Mouse (Mus musculus): ENCODE measurements around the gene Ntf3.

Ntf3 gene

DNA sequence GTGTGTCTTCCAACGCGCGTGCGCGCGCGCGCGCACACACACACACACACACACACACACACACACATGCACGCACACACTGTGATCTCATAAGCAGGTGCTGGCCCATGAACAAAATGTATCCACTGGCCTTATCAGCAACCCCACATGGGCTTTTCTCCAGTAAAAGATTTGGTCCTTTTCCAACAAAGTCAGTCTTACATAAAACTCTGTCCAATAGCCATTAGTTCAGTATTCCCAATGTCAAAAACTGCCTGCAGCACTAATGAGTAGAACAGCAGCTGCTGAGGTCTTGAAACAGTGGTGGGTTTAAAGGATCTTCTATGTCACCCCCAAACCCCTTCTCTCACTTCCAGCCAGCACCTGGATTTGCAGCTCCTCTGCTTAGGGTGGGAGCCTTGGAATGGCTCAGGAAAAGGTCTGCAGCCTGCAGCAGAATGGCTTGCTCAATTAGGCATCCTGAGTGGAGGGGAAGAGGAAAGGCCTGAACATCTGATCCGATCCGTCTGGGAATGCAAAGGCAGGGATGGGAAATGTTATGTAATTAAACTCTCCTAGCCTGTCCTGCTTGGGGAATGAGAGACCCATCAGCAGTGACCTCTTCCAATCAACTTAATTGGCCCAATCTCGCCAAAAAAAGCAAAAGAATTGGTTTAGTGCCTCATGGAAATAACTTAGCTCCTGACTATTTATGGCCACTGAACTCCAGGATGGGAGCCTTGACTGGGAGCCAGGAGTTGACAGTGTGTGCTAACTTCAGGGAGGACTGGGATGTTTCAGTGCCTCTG is 7.2 kb downstream of the Ntf3 start:
- peak; percentile 44 for DNase-seq (ENCODE audit: low read depth, low spot score)

DNA sequence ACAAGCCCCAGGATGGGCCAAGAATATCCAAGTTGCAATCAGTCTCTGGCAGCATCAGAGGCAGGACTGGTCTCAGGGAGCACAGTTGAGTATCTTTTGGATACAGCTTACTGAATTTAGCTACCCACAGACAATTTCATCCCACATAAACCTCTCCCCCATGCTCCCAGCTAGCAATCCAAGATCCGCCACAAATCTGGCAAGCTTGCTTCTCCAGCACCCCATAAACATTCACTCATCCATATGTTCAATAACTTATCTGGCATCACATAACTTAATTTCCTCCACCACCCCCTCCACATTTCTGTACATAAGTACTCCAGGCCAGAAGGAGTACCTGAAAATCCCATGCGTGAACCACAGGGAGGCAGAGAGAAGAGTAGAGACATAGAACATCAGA is 10.8 kb downstream of the Ntf3 start:
- DNase-seq (ENCODE audit: low read depth, low spot score), result no peak

- no peak for DNase-seq (ENCODE audit: low read depth, low spot score)
Measured at GRCm38 (mm10) chr6:126154372-126154982, 12.2 kb downstream of the Ntf3 start.

DNA sequence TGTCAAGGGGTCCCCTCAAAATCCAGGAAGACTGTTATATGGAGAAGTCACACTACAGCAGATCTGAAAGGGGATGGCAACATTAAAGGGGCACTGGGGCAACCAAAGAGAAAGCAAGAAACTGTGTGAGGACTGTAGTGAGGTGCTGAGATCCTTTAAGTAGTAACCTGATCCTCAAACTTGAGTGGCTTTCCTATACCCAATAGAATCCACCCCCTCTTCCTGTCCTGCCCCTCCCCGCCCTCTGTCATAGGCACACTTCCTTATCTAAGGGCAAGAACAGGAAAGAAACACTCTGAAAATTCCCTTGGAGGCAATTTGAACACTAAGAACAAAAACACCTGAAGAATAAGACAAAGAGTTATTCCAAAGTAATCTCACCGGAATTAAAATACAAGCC is 13.6 kb downstream of the Ntf3 start:
- DNase-seq (ENCODE audit: low read depth, low spot score), result no peak

DNA sequence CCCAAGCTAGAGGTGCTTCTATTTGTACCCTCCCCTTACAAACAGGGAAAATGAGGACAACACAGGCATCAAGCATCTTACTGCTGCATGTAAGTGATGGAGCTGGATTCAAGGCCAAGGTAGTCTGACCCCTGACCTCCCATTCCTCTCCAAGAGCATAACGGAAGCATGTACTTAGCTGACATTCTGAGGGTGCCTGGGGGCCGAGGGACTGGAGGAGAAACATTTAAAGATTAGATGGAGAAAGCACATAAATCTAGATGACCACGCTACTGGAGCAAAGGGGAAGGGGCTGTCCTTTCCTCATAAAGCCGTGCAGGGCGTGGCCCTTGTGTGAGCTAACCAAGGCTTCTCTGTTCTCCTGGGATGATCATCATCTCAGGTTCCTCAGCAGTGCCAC is 23.1 kb downstream of the Ntf3 start:
- no peak for DNase-seq (ENCODE audit: low read depth, low spot score)

DNA sequence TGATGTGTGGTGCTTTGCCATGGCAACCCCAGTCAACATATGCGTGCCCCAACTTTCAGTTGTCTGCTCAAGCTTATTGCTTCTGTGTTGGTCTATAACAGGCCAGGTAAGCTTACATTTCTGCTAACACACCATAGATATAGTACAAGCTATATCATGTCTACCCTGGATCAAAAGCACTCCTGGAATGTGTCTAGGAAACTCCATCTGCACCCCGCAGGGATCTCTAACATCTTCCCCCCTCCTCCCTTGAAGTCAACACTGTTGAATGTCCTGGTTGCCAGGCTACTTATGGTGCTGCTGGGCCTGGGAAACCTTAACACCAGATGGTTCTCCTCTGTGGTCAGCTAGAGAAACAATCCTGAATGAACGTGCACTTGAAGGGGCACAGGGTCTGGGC is 24.0 kb downstream of the Ntf3 start:
- no peak for DNase-seq (ENCODE audit: low read depth, low spot score)

GRCm38 (mm10) chr6:126142021-126142554 is 24.6 kb downstream of the Ntf3 start:
- no peak for DNase-seq (ENCODE audit: low read depth, low spot score)

DNA sequence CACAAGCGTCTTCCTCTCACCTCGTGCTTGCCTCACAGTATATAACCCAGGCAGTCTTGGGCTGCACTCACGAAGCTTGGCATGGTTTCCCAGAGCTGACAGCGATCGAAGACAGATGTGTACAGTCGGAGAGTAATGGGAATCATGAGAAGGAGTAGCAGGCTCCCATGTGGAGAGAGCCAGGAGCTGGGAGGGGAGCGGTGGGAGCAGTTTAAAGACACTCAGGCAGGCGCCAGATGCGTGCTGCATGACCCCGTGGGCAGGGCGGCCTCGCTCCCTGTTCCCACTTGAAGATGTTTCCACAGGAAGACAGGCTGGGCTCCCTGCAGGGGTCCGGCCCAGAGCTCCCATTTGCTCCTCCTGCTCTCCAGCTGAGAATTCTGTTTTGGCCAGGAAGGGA is 25.2 kb downstream of the Ntf3 start:
- DNase-seq (ENCODE audit: low read depth, low spot score), result no peak

DNA sequence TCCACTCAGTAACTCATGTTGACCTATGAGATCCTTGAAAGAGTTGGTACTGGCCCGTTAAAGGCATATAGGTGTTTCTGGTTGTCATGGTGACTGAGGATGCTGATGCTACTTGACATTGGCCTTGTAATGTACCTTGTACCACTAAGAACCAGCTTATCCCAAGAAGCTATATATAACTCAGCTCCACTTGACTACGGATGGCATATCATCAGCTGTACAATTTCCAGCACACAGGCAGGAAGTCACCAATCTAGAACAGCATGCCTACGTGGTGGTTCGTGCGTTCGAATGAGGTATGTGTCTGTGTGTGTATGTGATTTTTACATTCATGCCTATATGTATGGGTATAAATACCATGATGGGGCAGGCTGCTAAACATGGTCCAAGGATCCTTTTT is 25.7 kb downstream of the Ntf3 start:
- no peak for DNase-seq (ENCODE audit: low read depth, low spot score)

GRCm38 (mm10) chr6:126140416-126140815 is 26.3 kb downstream of the Ntf3 start:
- DNase-seq (ENCODE audit: low read depth, low spot score), result no peak

DNA sequence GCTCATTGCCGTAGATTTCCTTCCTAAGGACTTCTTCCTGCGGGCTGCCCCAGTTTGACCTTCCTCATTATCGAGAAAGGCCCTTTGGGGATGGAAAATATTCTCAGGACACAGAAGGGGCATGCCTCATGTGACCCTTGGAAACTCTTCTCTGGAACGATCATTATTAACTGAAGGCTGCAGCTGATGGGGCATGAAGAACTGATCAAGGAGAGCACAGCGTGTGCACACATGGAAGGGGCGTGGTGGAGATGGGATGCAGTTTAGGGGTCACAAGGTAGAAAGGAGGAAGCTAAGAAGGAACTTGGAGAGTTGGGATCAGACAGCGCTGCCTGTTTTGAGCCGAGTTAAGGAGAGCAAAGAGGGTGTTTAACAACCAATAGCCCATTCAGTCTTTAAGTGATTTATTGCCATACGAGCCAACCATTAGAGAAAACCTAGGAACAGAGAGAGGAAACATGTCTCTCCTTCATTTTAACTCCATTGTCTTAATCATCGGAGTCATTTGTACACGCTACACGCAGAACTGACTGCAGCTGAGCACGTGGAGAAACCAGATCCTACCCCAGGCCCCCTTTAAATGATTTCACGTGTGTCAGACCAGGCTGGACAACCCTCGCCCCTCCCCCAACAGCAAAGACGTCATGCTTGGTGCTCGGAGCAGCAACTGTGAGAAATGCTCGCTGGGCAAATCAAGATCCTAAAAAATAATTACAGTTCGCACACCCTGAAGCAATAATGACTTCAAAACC is 32.4 kb downstream of the Ntf3 start:
- no peak for DNase-seq (ENCODE audit: low read depth, low spot score)

DNA sequence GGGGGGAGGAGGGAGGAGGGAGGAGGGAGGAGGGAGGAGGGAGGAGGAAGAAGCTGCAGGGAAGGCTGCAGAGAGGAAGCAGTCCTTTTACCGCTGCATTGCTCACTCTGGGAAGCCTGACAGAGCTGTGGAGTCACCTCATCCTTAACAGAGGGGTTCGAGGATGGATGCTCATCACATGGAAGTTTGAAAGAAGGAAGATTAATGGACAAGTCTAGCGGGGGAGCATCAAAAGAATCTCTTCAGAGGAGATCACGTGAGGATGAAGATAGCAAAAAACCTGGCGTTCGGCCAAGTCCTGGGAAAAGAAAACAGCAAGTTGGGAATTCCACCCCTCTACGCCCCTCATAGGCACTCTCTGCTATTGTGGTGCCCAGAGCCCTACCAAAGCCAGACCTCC is 38.5 kb downstream of the Ntf3 start:
- DNase-seq (ENCODE audit: low read depth, low spot score), result no peak

- DNase-seq (ENCODE audit: low read depth, low spot score), result no peak
Measured at GRCm38 (mm10) chr6:126118247-126118646, 48.5 kb downstream of the Ntf3 start.

GRCm38 (mm10) chr6:126117191-126117590 is 49.5 kb downstream of the Ntf3 start:
- DNase-seq (ENCODE audit: low read depth, low spot score), result no peak

DNA sequence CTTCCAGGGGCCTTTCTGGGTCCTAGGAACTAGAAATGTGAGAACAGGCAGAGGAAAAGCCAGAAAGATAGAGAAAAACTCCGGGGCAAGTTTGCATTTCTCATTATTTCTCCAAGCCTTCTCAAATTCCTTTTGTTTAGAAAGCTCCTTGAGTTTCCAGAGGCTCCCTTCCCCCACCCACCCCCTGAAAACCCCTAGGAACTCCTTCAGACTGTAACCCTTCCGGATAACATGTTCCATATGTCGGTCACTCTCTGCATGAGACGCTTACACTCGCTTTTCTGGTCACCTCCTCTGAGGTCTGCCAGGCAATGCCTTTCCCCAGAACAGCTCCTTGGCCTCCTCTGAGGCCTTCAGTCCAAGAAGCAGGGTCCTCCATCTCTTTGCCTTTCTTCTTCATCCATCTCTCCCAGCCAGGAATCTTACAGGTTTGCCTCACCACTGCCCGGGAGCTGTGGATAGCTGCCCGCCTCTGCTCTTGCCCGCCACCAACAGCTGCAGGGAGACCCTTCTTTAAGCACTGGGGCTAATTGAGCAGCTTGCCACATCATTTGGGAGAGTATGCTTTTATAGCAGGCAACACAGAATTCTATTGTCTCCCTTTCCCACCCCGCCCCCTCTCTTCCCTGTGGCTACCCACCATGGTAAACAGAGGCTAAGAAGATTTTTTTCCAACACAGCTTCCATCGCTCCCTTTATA is 51.6 kb downstream of the Ntf3 start:
- no peak for DNase-seq (ENCODE audit: low read depth, low spot score)

GRCm38 (mm10) chr6:126110892-126111835 is 55.5 kb downstream of the Ntf3 start:
- no peak for DNase-seq (ENCODE audit: low read depth, low spot score)

- no peak for DNase-seq (ENCODE audit: low read depth, low spot score)
Measured at GRCm38 (mm10) chr6:126109184-126109583, 57.5 kb downstream of the Ntf3 start.

GRCm38 (mm10) chr6:126108771-126109170 is 57.9 kb downstream of the Ntf3 start:
- no peak for DNase-seq (ENCODE audit: low read depth, low spot score)

DNA sequence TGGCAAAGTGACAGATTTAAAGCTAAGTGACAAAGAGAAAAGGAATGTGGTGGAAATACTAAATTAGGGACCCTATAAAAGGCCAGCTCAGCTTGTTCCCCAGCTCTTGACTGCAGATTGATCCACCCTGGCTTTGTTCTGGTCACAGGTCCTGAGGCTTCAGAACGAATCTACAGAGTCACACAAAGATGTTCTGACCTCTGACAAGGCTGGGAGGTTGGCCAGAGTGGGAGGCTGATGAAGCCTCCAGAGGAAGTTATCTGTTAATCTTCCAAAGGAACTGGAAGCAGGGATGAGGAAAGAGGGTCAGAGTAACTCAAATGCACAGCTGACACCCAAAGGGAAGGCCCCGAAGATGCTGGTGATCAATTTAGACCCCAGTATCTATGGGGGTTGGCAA is 59.3 kb downstream of the Ntf3 start:
- no peak for DNase-seq (ENCODE audit: low read depth, low spot score)

DNA sequence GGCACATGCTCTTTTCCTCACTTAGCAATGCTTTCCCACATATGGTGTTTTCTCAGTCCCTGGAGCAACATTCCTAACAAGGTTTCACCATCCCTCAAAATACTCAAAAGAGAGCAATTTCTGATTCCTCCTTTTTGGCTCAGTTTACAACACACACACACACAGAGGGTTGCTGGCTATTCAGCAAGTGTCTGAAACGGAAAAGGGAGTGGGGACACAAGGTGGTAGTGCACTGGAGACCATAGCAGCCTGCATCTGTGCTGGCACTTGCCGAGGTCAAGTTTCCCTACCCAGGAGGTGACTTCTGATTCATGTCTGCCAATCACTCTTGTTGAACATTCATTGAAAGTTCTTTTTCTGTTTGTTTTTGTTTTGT is 59.9 kb downstream of the Ntf3 start:
- DNase-seq (ENCODE audit: low read depth, low spot score), result no peak
